In genomic region chr7:142387419-142388148, GRCm38 (mm10) we compare ENCODE assay signal across 8 mouse cellular contexts. TPM values are rescaled to one million over a fixed set of nuclear protein-coding genes. Genes with fewer than 3 reads are reported as not detected.
A peak's percentile ranks its signal among the peaks of the same experiment; 100 is the strongest.
DNase-seq lines count a peak whose midpoint lies in the region; ATAC-seq lines count a peak whose summit lies in the region.

Gene Ctsd, minus strand, starts transcription at chr7:142388038.

- H3K4me1 ChIP-seq in brown adipose tissue, adult 24 weeks (ENCODE audit: control insufficient read depth, insufficient read depth, insufficient read length, low read length) = peaks cover 24% of the 10 kb centered on the region
- H3K4me1 ChIP-seq in heart, embryonic 14.5 days (ENCODE audit: control insufficient read depth in 2 of 2, insufficient read depth in 2 of 2, low read length in 2 of 2) = peaks cover 15 to 17% of the 10 kb centered on the region in 2 experiments
- H3K4me1 ChIP-seq in liver, embryonic 13.5 days (replicated peaks) = peaks cover 78% of the 10 kb centered on the region
- H3K4me1 ChIP-seq in stomach, embryonic 16.5 days (ENCODE audit: control insufficient read depth, insufficient read depth, low read length) = peaks cover 20% of the 10 kb centered on the region

- H3K36me3 ChIP-seq in heart, embryonic 14.5 days (ENCODE audit: control insufficient read depth, insufficient read depth, low read length) = peaks cover 34% of the 10 kb centered on the region
- peaks cover 38% of the 10 kb centered on the region for H3K36me3 ChIP-seq in liver, embryonic 13.5 days
- peaks cover 13% of the 10 kb centered on the region for H3K36me3 ChIP-seq in stomach, embryonic 16.5 days (ENCODE audit: control insufficient read depth, insufficient read depth, low read length)

- DNase-seq in CD4-positive, CD25-positive, alpha-beta regulatory T cell, adult 2 months (ENCODE audit: low read depth, low spot score) = peak; percentile 92
- DNase-seq in fibroblast of lung, adult 2 months (ENCODE audit: low read depth) = peak; percentile 97
- peak; percentile 99 for DNase-seq in kidney, postnatal 14 days
- DNase-seq in liver, embryonic 13.5 days = peak; percentile 99
- peak; percentile 98 for DNase-seq in neural tube, embryonic 10.5 days (ENCODE audit: extremely low spot score, low spot score)

- H3K9me3 ChIP-seq in heart, embryonic 14.5 days (ENCODE audit: control insufficient read depth, low read length) = no peaks in the 10 kb centered on the region
- H3K9me3 ChIP-seq in liver, embryonic 13.5 days (replicated peaks) = no peaks in the 10 kb centered on the region
- H3K9me3 ChIP-seq in stomach, embryonic 16.5 days (replicated peaks; ENCODE audit: control insufficient read depth, low read length) = no peaks in the 10 kb centered on the region

- H3K9ac ChIP-seq in heart, embryonic 14.5 days (ENCODE audit: low read length) = peak within 1 kb of the TSS; percentile 84
- peak within 1 kb of the TSS; percentile 92 for H3K9ac ChIP-seq in liver, embryonic 13.5 days
- H3K9ac ChIP-seq in stomach, embryonic 16.5 days (ENCODE audit: low read length) = peak within 1 kb of the TSS; percentile 91

- H3K4me3 ChIP-seq in brown adipose tissue, adult 24 weeks (ENCODE audit: insufficient read depth, low read depth, low read length) = peak within 1 kb of the TSS; percentile 94
- H3K4me3 ChIP-seq in heart, embryonic 14.5 days (ENCODE audit: control insufficient read depth in 1 of 2, insufficient read depth in 1 of 2, low read depth in 1 of 2, low read length in 2 of 2) = peak within 1 kb of the TSS; percentile 52 to 63
- H3K4me3 ChIP-seq in liver, embryonic 13.5 days (replicated peaks) = peak within 1 kb of the TSS; percentile 81
- H3K4me3 ChIP-seq in stomach, embryonic 16.5 days (replicated peaks; ENCODE audit: low read length) = peak within 1 kb of the TSS; percentile 92

- peak within 1 kb of the TSS; percentile 90 for H3K27ac ChIP-seq in brown adipose tissue, adult 24 weeks (replicated peaks; ENCODE audit: low read depth, low read length)
- H3K27ac ChIP-seq in heart, embryonic 14.5 days (replicated peaks in 1 of 2; ENCODE audit: control insufficient read depth in 1 of 2, insufficient read depth in 1 of 2, low read depth in 2 of 2, low read length in 2 of 2) = peak within 1 kb of the TSS; percentile 54 to 71
- H3K27ac ChIP-seq in liver, embryonic 13.5 days = peak within 1 kb of the TSS; percentile 93
- H3K27ac ChIP-seq in stomach, embryonic 16.5 days (ENCODE audit: low read length) = peak within 1 kb of the TSS; percentile 87

- peak; percentile 94 for ATAC-seq in heart, embryonic 14.5 days (ENCODE audit: insufficient number of reproducible peaks, insufficient read depth, low FRiP score, low read depth)
- peak; percentile 88 for ATAC-seq in liver, embryonic 13.5 days (ENCODE audit: low read depth)
- ATAC-seq in stomach, embryonic 16.5 days (ENCODE audit: insufficient read depth, low FRiP score) = peak; percentile 98

- WGBS in heart, embryonic 14.5 days = under 1% methylated on average over 55 of the region's 55 CpGs
- WGBS in liver, embryonic 13.5 days (ENCODE audit: insufficient replicate concordance) = under 1% methylated on average over 55 of the region's 55 CpGs
- under 1% methylated on average over 55 of the region's 55 CpGs for WGBS in stomach, embryonic 16.5 days

- no peaks in the 10 kb centered on the region for H3K27me3 ChIP-seq in heart, embryonic 14.5 days (ENCODE audit: control insufficient read depth, insufficient read depth, low read length)
- H3K27me3 ChIP-seq in liver, embryonic 13.5 days = no peaks in the 10 kb centered on the region
- no peaks in the 10 kb centered on the region for H3K27me3 ChIP-seq in stomach, embryonic 16.5 days (ENCODE audit: control insufficient read depth, insufficient read depth, low read length)

- peak within 1 kb of the TSS; percentile 76 for H3K4me2 ChIP-seq in heart, embryonic 14.5 days (ENCODE audit: low read length)
- peak within 1 kb of the TSS; percentile 87 for H3K4me2 ChIP-seq in liver, embryonic 13.5 days
- H3K4me2 ChIP-seq in stomach, embryonic 16.5 days (ENCODE audit: low read depth, low read length) = peak within 1 kb of the TSS; percentile 95

RNA-seq across cellular contexts. Expression of gene Ctsd, which starts in this region (rescaled TPM):
- 1,099 and 1,150 TPM in 2 replicates for polyA plus RNA-seq in brown adipose tissue, adult 24 weeks (2012; ENCODE audit: insufficient read depth, insufficient read length, missing spikeins)
- polyA plus RNA-seq in heart, embryonic 14.5 days (2014; fragmentation: Nextera tagmentation; extraction: Ambion mirVana) = 516 and 537 TPM in 2 replicates
- polyA plus RNA-seq in liver, embryonic 13.5 days (2015; fragmentation: Nextera tagmentation; extraction: Ambion mirVana) = 297 and 306 TPM in 2 replicates
- 451 and 599 TPM in 2 replicates for polyA plus RNA-seq in stomach, embryonic 16.5 days (2015; fragmentation: Nextera tagmentation; extraction: Ambion mirVana)

Comparison
In these comparisons a context has a peak if more than half of its experiments do, and no peak if none do; other contexts are left out.
1. Peak in every context shown above with its lines: DNase-seq, ATAC-seq, H3K4me3 ChIP-seq and H3K27ac ChIP-seq.